Mouse (Mus musculus) liver, embryonic 14.5 days (tissue): Measurements from ENCODE around the gene Clcn3. TPM values are rescaled to one million over a fixed set of nuclear protein-coding genes. Genes with fewer than 3 reads are reported as not detected.

ENCODE experiments used
- ATAC-seq: fragments of 200-750 bp; cut with Nextera tagmentation; 2 replicates; pipeline ENCODE4 v1.8.0; 2017; ENCODE audit warnings: moderate number of reproducible peaks, mild to moderate bottlenecking, moderate library complexity; ENCODE audit not compliant: insufficient read depth
- DNase-seq, 3 experiments: peaks; one replicate each; pipeline ENCODE4 v3.0.0-alpha.2; 2012 to 2013; ENCODE audit warnings: low read depth in 3 of 3, low spot score in 3 of 3
- H3K27ac ChIP-seq: fragments of 300-500 bp; sonication (generic); 2 replicates; pipeline ENCODE4 v1.5.1; 2014; ENCODE audit warnings: moderate library complexity, mild to moderate bottlenecking, control low read depth, inconsistent platforms
- H3K27me3 ChIP-seq: fragments of 300-500 bp; sonication (generic); 2 replicates; pipeline ENCODE4 v1.6.1; 2014; ENCODE audit warnings: mild to moderate bottlenecking, low read length, moderate library complexity; ENCODE audit not compliant: control insufficient read depth, insufficient read depth
- H3K36me3 ChIP-seq: fragments of 300-500 bp; sonication (generic); replicated peaks from 2 replicates; pipeline ENCODE4 v1.6.1; 2014; ENCODE audit warnings: low read depth; ENCODE audit not compliant: control insufficient read depth, insufficient read depth
- H3K4me1 ChIP-seq, 2 experiments: fragments of 200-500 bp in 1 of 2; fragments of 300-500 bp in 1 of 2; sonication (generic) in 1 of 2; replicated peaks; 2 replicates each; pipeline ENCODE4 v1.6.1; 2012 to 2014; ENCODE audit warnings: antibody characterized with exemption in 1 of 2, inconsistent platforms in 1 of 2, low read length in 1 of 2; ENCODE audit not compliant: control insufficient read depth in 2 of 2, insufficient read depth in 2 of 2
- H3K4me2 ChIP-seq: fragments of 300-500 bp; sonication (generic); 2 replicates; pipeline ENCODE4 v1.6.1; 2014; ENCODE audit warnings: low read depth, mild to moderate bottlenecking, control low read depth, moderate library complexity
- H3K4me3 ChIP-seq, 2 experiments: fragments of 200-500 bp in 1 of 2; fragments of 300-500 bp in 1 of 2; sonication (generic) in 1 of 2; 2 replicates each; pipeline ENCODE4 v1.5.1; 2012 to 2014; ENCODE audit warnings: low read depth in 2 of 2, low read length in 2 of 2, mild to moderate bottlenecking in 2 of 2, control low read depth in 1 of 2, inconsistent platforms in 1 of 2, moderate library complexity in 1 of 2; ENCODE audit not compliant: insufficient read depth in 1 of 2
- H3K9ac ChIP-seq: fragments of 300-500 bp; sonication (generic); replicated peaks from 2 replicates; pipeline ENCODE4 v1.6.1; 2014; ENCODE audit warnings: mild to moderate bottlenecking, control low read depth, moderate library complexity
- H3K9me3 ChIP-seq: fragments of 300-500 bp; sonication (generic); 2 replicates; pipeline ENCODE4 v1.6.1; 2016; ENCODE audit warnings: low read length, mixed read lengths; ENCODE audit not compliant: control insufficient read depth
- CTCF ChIP-seq: IDR thresholded peaks from 2 replicates; pipeline ENCODE4 v1.5.1; 2016; ENCODE audit warnings: antibody characterized with exemption, low read depth, control low read depth
- EP300 ChIP-seq: IDR thresholded peaks from 2 replicates; pipeline ENCODE4 v1.6.1; 2016; ENCODE audit warnings: antibody characterized with exemption, low read depth
- WGBS: fragments of 180-500 bp; shearing (Covaris S2); extraction: QIAGEN DNeasy Blood & Tissue Kit; methylation state at CpG from one replicate; pipeline ENCODE4 v1.1.7; 2014; ENCODE audit not compliant: insufficient replicate concordance; 5-methylcytosine and 5-hydroxymethylcytosine counted together
- polyA plus RNA-seq, 2 experiments: library from polyadenylated mRNA; depleted of rRNA in 1 of 2; stranded (reverse) in 1 of 2; unstranded in 1 of 2; fragments of >200 nt; fragmentation: Nextera tagmentation in 1 of 2; extraction: Ambion mirVana in 1 of 2; gene quantifications; 2 replicates each; pipeline versions ENCODE4 v1.2.1 to v1.2.3; 2012 to 2014

Clcn3 gene
- polyA plus RNA-seq, 2 experiments = 28.1 to 34.6 TPM

DNA sequence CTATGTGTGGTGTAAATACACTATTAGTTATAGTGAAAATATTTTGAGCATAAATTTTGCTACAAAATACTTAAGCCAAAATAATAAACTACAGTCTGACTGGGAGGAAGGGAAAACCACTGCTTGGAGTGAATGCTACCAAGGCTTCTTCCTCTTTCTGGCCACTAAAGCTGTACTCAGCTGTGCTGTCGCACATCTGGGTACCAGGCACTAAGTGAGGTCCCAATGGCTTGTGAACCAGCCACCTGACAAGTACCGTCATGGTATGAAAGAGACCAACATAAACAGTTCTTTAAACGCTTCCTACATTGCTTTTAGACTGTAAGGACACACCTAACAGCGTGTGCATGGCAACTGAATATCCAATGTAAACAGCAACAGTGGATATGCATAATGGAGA is 62.9 kb downstream of the Clcn3 start:
- Histone ChIP-seq H3K9ac (no peak overlapping the region), H3K27me3 (no peaks in the 10 kb centered on the region), H3K9me3 (no peaks in the 10 kb centered on the region), H3K4me2 (no peak overlapping the region), H3K4me1 (no peaks in the 10 kb centered on the region), H3K4me3 (no peak overlapping the region), H3K27ac (no peak overlapping the region), H3K36me3 (peaks cover 46% of the 10 kb centered on the region)
- DNase-seq (no peak), ATAC-seq (no peak)
- no peak for TF ChIP-seq EP300
- 80% methylated on average over 4 of the region's 4 CpGs for WGBS

DNA sequence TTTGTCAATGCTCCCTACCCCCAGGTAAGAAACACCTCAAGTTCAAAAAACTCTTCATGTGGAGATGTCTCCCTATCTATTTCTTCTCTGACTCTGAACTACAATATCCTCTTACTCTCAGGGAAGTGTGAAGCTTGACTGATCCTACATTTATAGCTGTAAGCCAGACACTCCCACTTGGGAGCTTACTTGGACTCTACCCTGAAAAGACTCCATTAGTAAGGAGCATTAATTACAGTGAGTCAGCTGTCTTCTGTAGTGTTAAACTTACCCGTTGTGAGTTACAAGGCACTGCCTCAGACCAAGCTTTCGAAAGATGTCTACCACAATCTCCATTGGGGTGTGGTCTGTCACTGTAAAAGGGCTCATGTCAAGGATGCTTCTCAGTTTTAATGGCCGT is 64.0 kb downstream of the Clcn3 start:
- H3K27ac ChIP-seq = no peak overlapping the region
- H3K4me1 ChIP-seq = no peaks in the 10 kb centered on the region
- no peak for DNase-seq
- H3K4me2 ChIP-seq = no peak overlapping the region
- TF ChIP-seq CTCF (no peak), EP300 (no peak)
- no peak for ATAC-seq
- 86% methylated on average over 3 of the region's 3 CpGs for whole genome bisulfite sequencing
- H3K9me3 ChIP-seq = no peaks in the 10 kb centered on the region
- no peaks in the 10 kb centered on the region for H3K27me3 ChIP-seq
- peaks cover 52% of the 10 kb centered on the region for H3K36me3 ChIP-seq
- H3K9ac ChIP-seq = no peak overlapping the region
- no peak overlapping the region for H3K4me3 ChIP-seq

DNA sequence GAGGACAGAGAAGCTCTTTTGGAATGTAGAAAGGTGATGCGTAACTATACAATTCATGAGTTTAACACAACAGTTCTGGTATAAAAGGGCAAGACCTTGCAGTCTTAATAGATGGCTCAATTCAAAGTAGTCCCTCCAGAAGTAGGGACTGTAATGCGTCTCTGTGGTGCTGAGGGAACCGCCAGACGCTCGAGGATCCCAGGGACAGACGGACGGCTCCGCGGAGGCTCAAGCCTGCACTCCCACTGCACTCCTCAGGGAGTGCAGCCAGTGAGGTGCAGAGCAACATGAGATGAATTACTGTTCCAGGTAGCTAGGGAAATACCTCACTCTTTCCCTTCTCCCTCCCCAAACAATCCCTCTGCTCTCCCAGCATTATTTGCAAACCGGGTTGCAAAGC is 70.5 kb downstream of the Clcn3 start:
- Histone ChIP-seq H3K4me1 (no peaks in the 10 kb centered on the region), H3K27me3 (no peaks in the 10 kb centered on the region), H3K9me3 (no peaks in the 10 kb centered on the region), H3K4me3 (no peak overlapping the region), H3K36me3 (peaks cover 47% of the 10 kb centered on the region), H3K4me2 (no peak overlapping the region), H3K9ac (no peak overlapping the region), H3K27ac (no peak overlapping the region)
- DNase-seq (no peak), ATAC-seq (no peak)
- TF ChIP-seq EP300 = no peak
- TF ChIP-seq CTCF = no peak
- WGBS = 80% methylated on average over 10 of the region's 10 CpGs

DNA sequence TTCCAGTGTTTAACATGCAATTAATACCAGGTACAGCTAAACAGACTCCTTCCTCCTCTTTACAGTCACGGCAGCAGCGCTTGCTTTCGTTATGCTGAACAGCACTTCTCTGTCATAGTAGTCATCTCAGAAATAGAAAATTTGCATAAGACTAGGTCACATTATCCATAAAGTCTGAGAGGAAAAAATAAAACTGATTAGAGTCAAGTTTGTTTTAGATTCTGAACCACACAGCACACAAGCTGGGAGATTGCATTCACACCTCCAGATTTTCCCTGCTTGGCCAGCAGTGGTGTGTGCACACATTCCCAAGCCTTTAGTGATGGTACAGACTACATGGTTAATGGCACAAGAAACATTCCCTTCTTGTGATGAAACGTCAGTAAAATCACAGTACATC is 71.0 kb downstream of the Clcn3 start:
- DNase-seq (no peak), ATAC-seq (no peak)
- H3K4me3 ChIP-seq = no peak overlapping the region
- no peak overlapping the region for H3K27ac ChIP-seq
- H3K36me3 ChIP-seq = peaks cover 49% of the 10 kb centered on the region
- no peaks in the 10 kb centered on the region for H3K4me1 ChIP-seq
- H3K9me3 ChIP-seq = no peaks in the 10 kb centered on the region
- H3K9ac ChIP-seq = no peak overlapping the region
- H3K4me2 ChIP-seq = no peak overlapping the region
- TF ChIP-seq CTCF (no peak), EP300 (no peak)
- WGBS = 88% methylated on average over 4 of the region's 4 CpGs
- H3K27me3 ChIP-seq = no peaks in the 10 kb centered on the region

DNA sequence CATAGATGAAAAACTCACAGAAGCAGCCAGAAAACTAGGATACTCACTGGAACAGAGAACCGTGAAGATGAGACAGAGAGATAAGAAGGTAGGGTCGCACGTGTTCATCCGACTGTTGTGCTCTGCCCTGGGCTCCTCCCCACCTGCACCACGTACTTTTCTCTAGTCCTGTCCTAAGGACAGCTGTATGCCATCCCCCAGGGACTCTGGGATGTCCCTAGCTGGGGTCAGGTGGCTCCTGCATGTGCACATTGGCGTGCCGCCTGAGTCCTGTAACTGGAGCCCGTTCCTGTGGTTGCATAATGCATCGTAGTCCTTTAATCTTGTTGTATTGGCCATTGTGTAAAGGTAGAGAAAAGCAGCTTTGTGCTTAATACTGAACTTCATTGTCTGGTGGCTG is 83.0 kb downstream of the Clcn3 start:
- peaks cover 30% of the 10 kb centered on the region for H3K36me3 ChIP-seq
- H3K4me2 ChIP-seq = no peak overlapping the region
- H3K4me3 ChIP-seq = no peak overlapping the region
- DNase-seq = no peak
- no peak for ATAC-seq
- peaks cover 5 to 7% of the 10 kb centered on the region in 2 experiments; a peak in 3 of 4 replicates for H3K4me1 ChIP-seq
- TF ChIP-seq CTCF (no peak), EP300 (no peak)
- no peaks in the 10 kb centered on the region for H3K27me3 ChIP-seq
- WGBS = 72% methylated on average over 9 of the region's 9 CpGs
- H3K9ac ChIP-seq = no peak overlapping the region
- no peak overlapping the region for H3K27ac ChIP-seq
- H3K9me3 ChIP-seq = no peaks in the 10 kb centered on the region

DNA sequence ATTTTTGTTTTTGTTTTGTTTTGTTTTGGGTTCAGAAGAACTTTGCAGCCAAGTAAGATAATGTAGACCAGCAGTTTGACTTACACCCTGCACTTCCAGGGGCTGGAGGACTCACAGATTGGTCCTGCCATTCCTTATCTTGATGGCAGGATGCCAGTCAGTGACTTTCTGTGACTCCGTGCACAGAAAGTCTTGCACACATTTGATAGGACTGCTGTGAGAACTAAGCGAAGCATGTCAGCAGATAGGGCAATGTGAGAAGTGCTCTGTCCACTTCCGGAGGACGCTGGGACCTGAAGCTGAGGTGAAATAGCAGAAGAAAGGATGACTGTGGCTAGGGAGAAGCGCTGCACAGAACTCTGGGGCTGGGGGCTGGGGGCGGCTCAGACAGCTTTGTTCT is 87.2 kb downstream of the Clcn3 start:
- WGBS = 41% methylated on average over 6 of the region's 6 CpGs
- no peak overlapping the region for H3K4me2 ChIP-seq

More for the DNA sequence above, 87.2 kb downstream of the Clcn3 start:
- H3K4me1 ChIP-seq = peaks cover 16 to 26% of the 10 kb centered on the region in 2 experiments
- TF ChIP-seq CTCF (no peak), EP300 (no peak)
- no peak overlapping the region for H3K27ac ChIP-seq
- H3K9ac ChIP-seq = no peak overlapping the region; the same call in 1 of the 2 replicates
- peak; percentile 31 to 41 (median 34) for DNase-seq
- peak; percentile 69 for ATAC-seq
- H3K36me3 ChIP-seq = peaks cover 29% of the 10 kb centered on the region
- H3K4me3 ChIP-seq = no peak overlapping the region
- H3K27me3 ChIP-seq = no peaks in the 10 kb centered on the region
- H3K9me3 ChIP-seq = no peaks in the 10 kb centered on the region
